Mouse (Mus musculus) liver, embryonic 12.5 days (tissue): ENCODE results near the gene Tmem161a. TPM values are rescaled to one million over a fixed set of nuclear protein-coding genes. Genes with fewer than 3 reads are reported as not detected.

Experiments
- ATAC-seq: fragments of 200-750 bp; cut with Nextera tagmentation; 2 replicates; pipeline ENCODE4 v1.8.0; 2017; ENCODE audit warnings: moderate number of reproducible peaks, mild to moderate bottlenecking, moderate library complexity
- H3K27ac ChIP-seq: fragments of 300-500 bp; sonication (generic); 2 replicates; pipeline ENCODE4 v1.5.1; 2016; ENCODE audit warnings: mild to moderate bottlenecking
- H3K27me3 ChIP-seq: fragments of 300-500 bp; sonication (generic); replicated peaks from 2 replicates; pipeline ENCODE4 v1.6.1; 2016; ENCODE audit warnings: mild to moderate bottlenecking, moderate library complexity
- H3K36me3 ChIP-seq: fragments of 300-500 bp; sonication (generic); 2 replicates; pipeline ENCODE4 v1.6.1; 2016; ENCODE audit warnings: mild to moderate bottlenecking, moderate library complexity
- H3K4me1 ChIP-seq: fragments of 300-500 bp; sonication (generic); 2 replicates; pipeline ENCODE4 v1.6.1; 2016
- H3K4me2 ChIP-seq: fragments of 300-500 bp; sonication (generic); 2 replicates; pipeline ENCODE4 v1.6.1; 2016; ENCODE audit warnings: mild to moderate bottlenecking, moderate library complexity
- H3K4me3 ChIP-seq: fragments of 300-500 bp; sonication (generic); 2 replicates; pipeline ENCODE4 v1.5.1; 2016; ENCODE audit warnings: mild to moderate bottlenecking, moderate library complexity
- H3K9ac ChIP-seq: fragments of 300-500 bp; sonication (generic); 2 replicates; pipeline ENCODE4 v1.6.1; 2016; ENCODE audit warnings: mild to moderate bottlenecking, moderate library complexity
- H3K9me3 ChIP-seq: fragments of 300-500 bp; sonication (generic); replicated peaks from 2 replicates; pipeline ENCODE4 v1.6.1; 2016; ENCODE audit warnings: mild to moderate bottlenecking, moderate library complexity
- WGBS: fragments of 180-500 bp; shearing (Covaris S2); methylation state at CpG from one replicate; pipeline ENCODE4 v1.1.7; 2016; ENCODE audit not compliant: insufficient replicate concordance; 5-methylcytosine and 5-hydroxymethylcytosine counted together
- polyA plus RNA-seq: library from polyadenylated mRNA; unstranded; fragments of >200 nt; fragmentation: Nextera tagmentation; extraction: Ambion mirVana; gene quantifications from 2 replicates; pipeline ENCODE4 v1.2.1, GENCODE M21; 2016

Gene Tmem161a
- polyA plus RNA-seq, 1 experiment from 2014 or later, result 39.4 TPM

DNA sequence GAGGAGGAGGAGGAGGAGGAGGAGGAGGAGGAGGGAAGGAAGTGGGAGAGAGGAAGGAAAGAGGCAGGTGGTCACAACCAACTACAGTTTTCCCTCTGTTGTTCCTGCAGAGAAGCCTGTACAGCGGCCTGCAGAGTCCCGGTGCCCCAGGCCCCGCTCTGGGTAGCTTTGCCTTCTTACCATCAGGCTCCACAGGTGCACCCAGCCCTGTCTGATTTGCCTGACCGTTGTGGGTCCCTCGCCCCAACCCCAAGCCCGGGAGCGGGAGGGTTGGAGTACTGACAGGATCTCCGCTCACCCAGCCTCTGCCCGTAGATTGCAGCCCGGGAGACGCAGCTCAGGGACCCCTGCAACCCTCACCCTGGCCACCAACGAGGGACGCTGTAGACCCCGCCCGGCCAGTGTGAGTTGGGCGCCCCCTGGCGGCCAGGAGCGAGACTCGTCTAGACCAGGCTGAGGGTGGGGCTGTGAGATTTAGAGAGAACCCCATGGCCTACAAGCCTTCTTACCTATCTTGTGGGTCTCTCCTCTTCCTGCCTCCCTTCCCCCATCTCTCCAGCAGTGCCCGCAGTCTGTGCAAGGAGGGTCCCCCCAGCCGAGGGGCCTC is 5.5 kb upstream of the Tmem161a start:
- no peak overlapping the region for H3K9ac ChIP-seq

DNA sequence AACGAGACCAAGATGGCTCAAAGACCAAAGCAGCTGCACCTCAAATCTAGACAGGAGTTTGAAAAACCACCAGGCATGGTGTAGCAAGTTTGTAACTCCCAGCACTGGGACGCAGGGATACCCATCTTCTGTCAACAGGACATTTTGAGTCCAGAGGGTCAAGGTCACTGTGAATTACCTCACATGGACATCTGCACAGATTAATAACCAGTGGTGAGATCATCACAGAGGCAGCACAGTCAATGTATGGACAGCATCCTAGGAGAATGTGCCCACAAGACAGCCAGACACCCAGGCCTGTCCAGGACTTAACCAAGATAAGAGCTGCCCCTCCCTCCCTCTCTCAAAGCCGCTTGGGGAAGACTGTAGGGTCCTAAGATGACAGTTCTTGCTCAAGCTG is 2.0 kb upstream of the Tmem161a start:
- H3K27ac ChIP-seq, result no peak overlapping the region
- ATAC-seq, result no peak
- H3K4me2 ChIP-seq, result no peak overlapping the region
- H3K9ac ChIP-seq, result no peak overlapping the region
- peaks cover 5% of the 10 kb centered on the region; the same call in 1 of the 2 replicates for H3K36me3 ChIP-seq
- H3K4me3 ChIP-seq, result no peak overlapping the region
- 55% methylated on average over 3 of the region's 3 CpGs for WGBS
- H3K9me3 ChIP-seq, result no peaks in the 10 kb centered on the region
- H3K27me3 ChIP-seq, result peaks cover 23% of the 10 kb centered on the region
- H3K4me1 ChIP-seq, result peaks cover 60% of the 10 kb centered on the region

More for the DNA sequence above, 5.5 kb upstream of the Tmem161a start:
- Histone ChIP-seq H3K4me1 (peaks cover 35% of the 10 kb centered on the region), H3K4me3 (peak overlapping the region; percentile 14; the same call in 1 of the 2 replicates), H3K4me2 (peak overlapping the region; percentile 57), H3K36me3 (no peaks in the 10 kb centered on the region), H3K27ac (no peak overlapping the region), H3K9me3 (no peaks in the 10 kb centered on the region), H3K27me3 (peaks cover 39% of the 10 kb centered on the region)
- ATAC-seq, result peak; percentile 61
- 2% methylated on average over 21 of the region's 21 CpGs for WGBS

DNA sequence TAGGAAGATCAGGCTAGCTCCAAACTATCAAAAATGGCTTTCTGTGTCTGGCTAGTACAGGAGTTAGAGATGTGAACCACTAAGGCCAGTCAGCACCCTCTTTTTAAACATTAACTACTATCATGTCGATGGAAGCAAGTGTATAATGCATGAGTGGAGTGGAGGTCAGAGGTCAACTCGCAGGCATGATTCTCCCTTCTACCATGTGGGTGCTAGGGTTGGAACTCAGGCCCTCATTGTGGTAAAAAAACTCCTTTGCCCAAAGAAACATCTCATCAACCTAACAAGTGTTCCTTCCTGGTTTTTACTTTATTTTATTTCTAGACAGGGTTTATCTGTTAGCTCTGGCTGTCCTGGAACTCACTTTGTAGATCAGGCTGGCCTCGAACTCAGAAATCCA is 1.4 kb upstream of the Tmem161a start:
- Histone ChIP-seq H3K4me2 (no peak overlapping the region), H3K4me1 (peaks cover 56% of the 10 kb centered on the region), H3K27ac (no peak overlapping the region), H3K9me3 (no peaks in the 10 kb centered on the region), H3K36me3 (peaks cover 7% of the 10 kb centered on the region; the same call in 1 of the 2 replicates), H3K27me3 (peaks cover 16% of the 10 kb centered on the region), H3K9ac (no peak overlapping the region), H3K4me3 (no peak overlapping the region)
- no peak for ATAC-seq
- WGBS, result 61% methylated on average over 3 of the region's 3 CpGs

DNA sequence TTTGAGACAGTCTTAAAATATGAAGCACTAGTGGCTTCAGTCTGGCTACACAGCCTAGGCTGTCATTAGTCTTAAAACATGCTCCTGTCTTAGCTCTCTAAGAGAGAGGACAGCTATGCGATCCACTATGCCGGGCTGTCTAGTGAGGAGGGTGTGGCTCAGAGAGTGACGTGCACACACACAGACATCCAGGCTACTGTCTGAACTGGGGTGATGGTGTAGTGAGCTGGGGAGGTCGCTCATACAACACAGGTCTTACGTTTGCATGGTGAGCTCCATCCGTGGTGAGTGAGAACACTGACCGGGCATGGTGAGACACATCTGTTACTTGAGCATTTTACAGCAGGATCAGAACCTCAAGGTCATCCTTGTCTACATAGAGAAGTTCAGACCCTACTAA is 916 bp upstream of the Tmem161a start:
- Histone ChIP-seq H3K9ac (0 out of 2 replicates have a peak overlapping the region, but pooled peaks have one; percentile 81), H3K9me3 (no peaks in the 10 kb centered on the region), H3K27me3 (peaks cover 11% of the 10 kb centered on the region), H3K4me3 (no peak overlapping the region), H3K4me1 (peaks cover 56% of the 10 kb centered on the region), H3K36me3 (peaks cover 12% of the 10 kb centered on the region; the same call in 1 of the 2 replicates), H3K4me2 (peak overlapping the region; percentile 74), H3K27ac (peak overlapping the region; percentile 78)
- 60% methylated on average over 7 of the region's 7 CpGs for WGBS
- no peak for ATAC-seq

DNA sequence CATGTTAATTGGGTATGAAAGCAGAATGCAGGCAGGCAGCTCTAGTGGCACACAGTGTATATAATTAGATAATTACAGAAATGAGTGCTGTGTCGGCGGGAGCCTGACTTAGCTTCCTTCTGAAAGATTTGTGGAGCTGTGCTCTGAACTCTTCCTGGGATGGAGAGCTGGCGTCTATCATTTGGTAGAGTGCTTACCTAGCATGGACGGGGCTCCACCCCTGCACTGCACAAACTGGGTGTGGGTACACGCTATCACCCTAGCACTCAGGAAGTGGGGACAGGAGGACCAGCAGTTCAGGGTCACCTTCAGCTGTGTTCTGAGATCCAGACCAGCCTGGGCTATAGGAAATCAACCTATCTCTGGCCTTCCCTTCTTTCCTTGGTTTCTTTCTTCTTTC is 1.2 kb downstream of the Tmem161a start:
- Histone ChIP-seq H3K4me1 (peaks cover 47% of the 10 kb centered on the region), H3K4me2 (peak overlapping the region; percentile 74), H3K9me3 (no peaks in the 10 kb centered on the region), H3K36me3 (peaks cover 30% of the 10 kb centered on the region), H3K4me3 (peak overlapping the region; percentile 71), H3K9ac (peak overlapping the region; percentile 81; the same call in 1 of the 2 replicates), H3K27me3 (no peaks in the 10 kb centered on the region), H3K27ac (peak overlapping the region; percentile 72)
- peak; percentile 59 for ATAC-seq
- 36% methylated on average over 5 of the region's 5 CpGs for WGBS

DNA sequence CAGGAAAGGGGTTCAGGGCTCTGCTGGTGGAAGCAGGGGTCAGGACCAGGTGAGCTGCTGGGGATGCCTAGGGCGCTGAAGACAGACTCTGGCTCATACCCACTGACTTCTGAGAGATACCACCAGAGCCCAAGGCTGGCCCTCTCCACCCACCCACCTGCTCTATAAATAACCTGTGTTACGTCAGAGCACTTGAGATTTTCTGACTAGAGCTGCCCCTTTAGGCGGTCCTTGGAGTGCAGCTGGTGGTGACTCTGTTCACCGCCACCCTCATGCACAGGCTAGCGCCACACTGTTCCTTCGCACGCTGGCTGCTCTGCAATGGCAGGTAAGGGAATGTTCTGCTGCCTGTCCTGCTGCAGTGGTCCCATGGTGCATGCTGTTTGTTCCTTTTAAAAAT is 1.9 kb downstream of the Tmem161a start:
- Histone ChIP-seq H3K4me3 (no peak overlapping the region), H3K4me2 (peak overlapping the region; percentile 74), H3K9me3 (no peaks in the 10 kb centered on the region), H3K36me3 (peaks cover 38% of the 10 kb centered on the region), H3K4me1 (peaks cover 48% of the 10 kb centered on the region), H3K27me3 (no peaks in the 10 kb centered on the region), H3K9ac (no peak overlapping the region), H3K27ac (peak overlapping the region; percentile 72; the same call in 1 of the 2 replicates)
- 81% methylated on average over 7 of the region's 7 CpGs for WGBS
- no peak for ATAC-seq

DNA sequence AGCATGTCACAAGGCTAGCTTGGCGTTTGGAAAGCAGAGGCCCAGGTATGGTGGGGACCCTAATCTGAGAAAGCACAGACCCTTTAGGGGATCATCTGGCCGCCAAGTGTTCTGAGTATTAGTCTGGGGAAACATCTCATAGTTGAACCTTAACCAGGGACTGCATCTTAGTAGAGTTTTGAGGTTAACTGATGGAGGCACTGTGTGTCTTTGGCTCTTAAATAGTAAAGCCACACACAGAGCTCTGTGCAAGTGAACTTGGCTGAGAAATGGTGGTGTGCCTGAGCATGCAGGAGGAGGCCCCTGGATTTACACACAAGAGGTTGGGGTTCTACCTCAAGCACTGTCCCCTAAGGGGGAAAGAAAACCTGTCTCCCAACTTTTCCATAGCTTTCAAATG is 6.1 kb downstream of the Tmem161a start:
- Histone ChIP-seq H3K9ac (no peak overlapping the region), H3K4me1 (peaks cover 49% of the 10 kb centered on the region), H3K9me3 (no peaks in the 10 kb centered on the region), H3K4me3 (no peak overlapping the region), H3K27ac (peak overlapping the region; percentile 20; the same call in 1 of the 2 replicates), H3K4me2 (no peak overlapping the region), H3K36me3 (peaks cover 69% of the 10 kb centered on the region), H3K27me3 (no peaks in the 10 kb centered on the region)
- no peak for ATAC-seq
- WGBS, result 70% methylated on average over 2 of the region's 2 CpGs

DNA sequence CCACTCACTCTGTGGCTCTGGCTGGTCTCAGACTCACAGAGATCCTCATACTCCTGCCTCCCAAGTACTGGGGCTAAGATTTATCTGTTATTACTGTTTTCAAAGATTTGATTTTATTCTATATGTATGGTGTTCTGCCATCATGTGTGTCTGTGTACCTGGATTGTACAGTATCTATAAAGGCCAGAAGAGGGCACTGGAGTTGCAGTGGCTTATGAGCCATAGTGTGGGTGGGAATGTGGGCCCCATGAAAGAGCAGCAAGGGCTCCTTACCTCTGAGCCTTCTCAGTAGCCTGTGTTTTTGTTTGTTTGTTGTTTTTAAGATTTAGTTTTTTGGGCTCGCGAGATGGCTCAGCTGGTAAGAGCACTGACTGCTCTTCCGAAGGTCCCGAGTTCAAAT is 6.9 kb downstream of the Tmem161a start:
- peaks cover 75% of the 10 kb centered on the region for H3K36me3 ChIP-seq
- no peak for ATAC-seq
- H3K4me3 ChIP-seq, result no peak overlapping the region
- no peaks in the 10 kb centered on the region for H3K9me3 ChIP-seq
- H3K9ac ChIP-seq, result no peak overlapping the region
- H3K4me2 ChIP-seq, result no peak overlapping the region
- no peaks in the 10 kb centered on the region for H3K27me3 ChIP-seq
- WGBS, result 92% methylated on average over 4 of the region's 4 CpGs
- no peak overlapping the region for H3K27ac ChIP-seq
- H3K4me1 ChIP-seq, result peaks cover 46% of the 10 kb centered on the region

DNA sequence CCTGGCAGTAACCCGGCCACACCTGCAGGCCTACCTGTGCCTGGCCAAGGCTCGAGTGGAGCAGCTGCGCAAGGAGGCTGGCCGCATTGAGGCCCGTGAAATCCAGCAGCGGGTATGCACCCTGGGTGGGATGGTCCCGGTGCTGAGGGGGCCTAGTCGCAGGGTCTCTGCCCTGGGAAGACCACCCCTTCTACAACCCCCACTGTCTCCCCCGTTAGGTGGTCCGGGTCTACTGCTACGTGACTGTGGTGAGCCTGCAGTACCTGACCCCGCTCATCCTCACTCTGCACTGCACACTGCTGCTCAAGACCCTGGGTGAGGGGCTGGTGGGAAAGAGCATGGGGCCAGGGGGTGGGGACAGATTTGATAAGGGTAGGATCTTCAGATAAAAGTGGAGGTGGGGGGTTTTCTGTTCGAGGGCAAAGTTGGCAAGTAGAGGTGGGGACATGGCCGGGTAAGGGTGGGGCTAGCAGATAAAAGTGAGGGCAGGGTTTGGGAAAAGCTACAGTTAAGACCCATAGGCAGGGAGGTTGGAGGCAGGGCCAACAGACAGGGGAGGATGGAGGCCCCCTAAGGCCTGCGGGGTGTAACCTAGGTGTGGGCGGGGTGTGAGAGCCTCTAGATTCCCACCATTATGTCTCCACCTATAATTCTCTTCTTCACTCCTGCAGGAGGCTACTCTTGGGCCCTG is 9.2 kb downstream of the Tmem161a start:
- Histone ChIP-seq H3K4me2 (peak overlapping the region; percentile 47), H3K4me3 (no peak overlapping the region), H3K9ac (peak overlapping the region; percentile 45), H3K4me1 (peaks cover 40% of the 10 kb centered on the region), H3K27ac (peak overlapping the region; percentile 78), H3K27me3 (no peaks in the 10 kb centered on the region), H3K36me3 (peaks cover 64% of the 10 kb centered on the region), H3K9me3 (no peaks in the 10 kb centered on the region)
- peak; percentile 92 for ATAC-seq
- WGBS, result 60% methylated on average over 16 of the region's 16 CpGs

DNA sequence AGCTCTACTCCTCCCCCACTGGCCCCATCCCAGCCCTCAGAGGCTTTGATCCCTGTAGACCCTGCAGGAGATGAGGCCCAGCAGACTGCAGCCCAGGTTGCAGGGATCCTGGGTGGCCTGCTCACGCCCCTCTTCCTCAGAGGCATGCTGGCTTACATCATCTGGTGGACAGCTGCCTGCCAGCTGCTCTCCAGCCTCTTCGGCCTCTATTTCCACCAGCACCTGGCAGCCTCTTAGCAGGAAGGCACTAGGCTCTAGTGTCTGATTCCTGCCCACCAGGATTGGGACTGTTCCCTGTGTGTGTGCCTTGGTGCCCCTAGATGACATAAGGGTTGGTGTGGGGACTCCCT is 9.7 kb downstream of the Tmem161a start:
- H3K9me3 ChIP-seq, result no peaks in the 10 kb centered on the region
- H3K4me3 ChIP-seq, result no peak overlapping the region
- H3K27ac ChIP-seq, result peak overlapping the region; percentile 78
- H3K9ac ChIP-seq, result peak overlapping the region; percentile 45; the same call in 1 of the 2 replicates
- H3K4me1 ChIP-seq, result peaks cover 40% of the 10 kb centered on the region
- ATAC-seq, result no peak
- peak overlapping the region; percentile 47 for H3K4me2 ChIP-seq
- 63% methylated on average over 2 of the region's 2 CpGs for WGBS
- peaks cover 64% of the 10 kb centered on the region for H3K36me3 ChIP-seq
- H3K27me3 ChIP-seq, result no peaks in the 10 kb centered on the region

DNA sequence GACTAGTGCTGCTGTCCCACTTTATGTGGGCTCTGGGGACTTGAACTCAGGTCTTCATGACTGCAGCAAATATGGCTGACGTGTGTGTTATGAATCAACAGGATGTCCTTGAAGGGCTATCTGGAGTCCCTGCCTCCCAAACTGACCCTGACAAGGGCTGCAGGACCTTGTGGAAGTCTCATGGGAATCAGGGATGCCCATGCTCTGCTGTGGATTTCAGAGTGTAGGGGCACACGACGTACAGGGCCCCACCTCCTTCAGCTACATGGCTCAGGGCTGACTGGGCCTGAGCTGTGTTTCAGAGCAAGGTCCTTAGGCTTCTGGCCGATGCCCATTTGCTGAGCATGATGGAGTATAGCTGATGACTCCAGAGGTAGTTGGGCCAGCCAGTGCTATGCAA is 11.0 kb downstream of the Tmem161a start:
- 80% methylated on average over 4 of the region's 4 CpGs for WGBS
- Histone ChIP-seq H3K4me3 (no peak overlapping the region), H3K9ac (no peak overlapping the region), H3K9me3 (no peaks in the 10 kb centered on the region), H3K36me3 (peaks cover 65% of the 10 kb centered on the region), H3K4me2 (no peak overlapping the region), H3K27me3 (no peaks in the 10 kb centered on the region), H3K4me1 (peaks cover 40% of the 10 kb centered on the region), H3K27ac (no peak overlapping the region)
- ATAC-seq, result no peak

DNA sequence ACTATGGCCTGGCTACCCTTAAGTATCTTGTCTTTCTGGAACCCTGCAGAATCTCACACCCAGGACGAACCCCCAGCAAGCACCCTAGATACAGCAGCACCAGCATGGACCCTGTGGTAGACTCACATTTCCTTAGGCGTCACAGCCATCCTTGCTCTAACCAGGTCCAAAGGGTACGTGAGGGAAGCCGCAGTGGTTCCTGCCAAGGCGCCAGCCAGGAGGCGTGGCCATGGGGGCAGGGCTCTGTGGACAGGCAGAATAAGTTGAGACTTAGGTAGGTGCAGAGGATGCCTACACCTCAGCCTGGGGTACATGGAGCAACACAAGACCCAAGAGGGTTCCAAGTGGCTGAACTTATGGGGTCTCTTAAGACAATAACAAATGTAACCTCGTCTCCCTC is 16.6 kb downstream of the Tmem161a start:
- no peak overlapping the region for H3K9ac ChIP-seq
- peaks cover 70% of the 10 kb centered on the region for H3K36me3 ChIP-seq
- no peak overlapping the region for H3K4me2 ChIP-seq
- WGBS, result 66% methylated on average over 7 of the region's 7 CpGs
- H3K4me1 ChIP-seq, result peaks cover 5% of the 10 kb centered on the region; the same call in 1 of the 2 replicates
- H3K27me3 ChIP-seq, result no peaks in the 10 kb centered on the region
- no peaks in the 10 kb centered on the region for H3K9me3 ChIP-seq
- no peak overlapping the region for H3K27ac ChIP-seq
- no peak; the same call in 1 of the 2 replicates for ATAC-seq
- no peak overlapping the region for H3K4me3 ChIP-seq
